Mouse (Mus musculus) right cerebral cortex, postnatal 36 days (tissue): ENCODE results near the gene Scgb1a1.
A peak's percentile ranks its signal among the peaks of the same experiment; 100 is the strongest.
"Not testable (repeated sequence)": the region's sequence is repeated elsewhere in the genome, so short reads cannot be mapped to it uniquely, and the experiment has no call there.

Source experiments
- DNase-seq, 2 experiments: peaks; one replicate each; pipeline ENCODE4 v3.0.0; 2022; ENCODE audit warnings: low spot score in 2 of 2, mixed read lengths in 1 of 2

The Scgb1a1 gene

DNA sequence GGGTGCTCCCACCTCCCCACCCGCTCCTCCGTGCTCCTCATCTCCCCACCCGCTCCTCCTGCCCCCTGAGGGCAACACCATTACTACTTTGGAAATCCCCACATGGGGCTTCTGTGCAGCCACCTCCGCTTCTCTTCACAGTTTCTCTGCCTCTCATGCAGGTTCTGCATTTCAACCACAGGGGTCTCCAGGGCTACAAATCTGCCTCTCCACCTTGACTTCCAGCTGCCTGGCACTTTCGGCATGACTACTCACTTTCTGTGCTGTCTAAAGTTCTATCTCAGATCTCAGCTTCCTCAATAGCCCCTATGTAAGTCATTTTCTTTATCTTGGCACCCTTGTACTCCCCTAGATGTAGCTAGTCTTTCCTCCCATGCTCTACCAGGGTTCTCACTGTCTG is 20.5 kb downstream of the Scgb1a1 start:
- DNase-seq = no peak

DNA sequence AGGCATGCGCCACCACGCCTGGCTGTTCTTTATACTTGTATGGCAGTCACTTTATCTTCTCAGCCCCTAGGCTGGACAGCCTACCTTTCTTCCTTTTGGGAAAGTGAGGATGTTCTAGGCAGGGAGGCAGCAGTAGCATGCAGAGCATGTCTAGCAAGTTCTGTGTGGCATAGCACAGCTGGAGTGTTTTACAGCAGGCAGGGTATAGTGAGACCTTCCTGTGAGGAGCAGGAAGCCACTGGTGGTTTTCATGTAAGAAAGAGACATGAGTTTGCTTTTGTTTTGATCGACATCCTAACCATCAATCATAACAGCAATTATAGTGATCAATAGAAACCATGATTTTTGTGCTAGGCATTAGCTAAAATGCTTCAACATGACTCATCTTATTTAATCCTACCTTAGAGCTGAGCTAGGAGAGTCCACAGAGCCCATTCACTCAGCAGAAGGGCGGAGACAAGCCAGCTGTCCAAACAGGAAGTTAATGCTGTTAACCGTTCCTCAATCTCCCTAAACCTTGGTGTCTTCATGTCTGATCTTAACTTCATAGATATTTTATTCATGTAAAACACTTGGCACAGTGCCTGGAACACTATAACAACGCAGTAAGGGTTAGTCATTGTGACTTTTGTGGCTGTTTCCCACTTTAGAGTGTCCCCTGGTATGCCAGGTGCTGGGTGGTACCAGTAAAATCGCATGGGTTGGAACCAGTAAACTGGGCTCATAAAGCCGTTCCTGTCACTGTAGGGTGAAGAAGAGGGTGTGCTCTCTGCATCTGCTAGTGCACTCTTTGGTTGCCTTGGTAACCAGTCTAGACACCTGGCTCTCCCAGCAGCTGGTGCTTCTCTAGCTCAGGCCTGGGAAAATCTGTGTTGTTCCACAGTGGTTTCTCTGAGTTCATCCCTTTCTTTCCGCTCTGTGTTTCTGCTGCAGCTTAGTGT is 21.9 kb downstream of the Scgb1a1 start:
- peak; percentile 18 to 28 for DNase-seq

GRCm38 (mm10) chr19:9063831-9064230 is 23.9 kb downstream of the Scgb1a1 start:
- DNase-seq = no peak

GRCm38 (mm10) chr19:9062822-9063221 is 24.9 kb downstream of the Scgb1a1 start:
- DNase-seq = no peak

- no peak for DNase-seq
Measured at GRCm38 (mm10) chr19:9061221-9061893, 26.4 kb downstream of the Scgb1a1 start.

GRCm38 (mm10) chr19:9060103-9060502 is 27.7 kb downstream of the Scgb1a1 start:
- no peak for DNase-seq

GRCm38 (mm10) chr19:9059391-9059790 is 28.4 kb downstream of the Scgb1a1 start:
- DNase-seq = no peak

DNA sequence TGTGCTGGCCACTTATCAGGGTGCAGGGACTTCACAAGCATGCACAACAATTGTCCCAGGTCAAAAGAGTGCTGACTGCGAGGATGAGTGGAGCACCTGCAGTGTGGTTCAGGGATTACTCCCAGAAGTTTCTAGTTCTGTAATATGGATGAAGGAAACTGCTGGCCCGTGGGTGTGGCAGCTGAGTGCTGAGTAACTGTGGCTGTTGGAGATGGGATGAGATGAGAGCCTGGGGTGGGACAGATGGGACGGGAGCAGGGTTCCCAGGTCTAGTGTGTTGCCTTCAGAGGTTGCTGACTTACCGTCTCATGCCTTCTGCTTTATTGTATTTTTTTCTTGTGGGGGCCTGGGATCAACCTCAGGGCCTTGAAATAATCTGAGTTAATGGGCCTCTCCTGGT is 28.8 kb downstream of the Scgb1a1 start:
- DNase-seq = no peak

DNA sequence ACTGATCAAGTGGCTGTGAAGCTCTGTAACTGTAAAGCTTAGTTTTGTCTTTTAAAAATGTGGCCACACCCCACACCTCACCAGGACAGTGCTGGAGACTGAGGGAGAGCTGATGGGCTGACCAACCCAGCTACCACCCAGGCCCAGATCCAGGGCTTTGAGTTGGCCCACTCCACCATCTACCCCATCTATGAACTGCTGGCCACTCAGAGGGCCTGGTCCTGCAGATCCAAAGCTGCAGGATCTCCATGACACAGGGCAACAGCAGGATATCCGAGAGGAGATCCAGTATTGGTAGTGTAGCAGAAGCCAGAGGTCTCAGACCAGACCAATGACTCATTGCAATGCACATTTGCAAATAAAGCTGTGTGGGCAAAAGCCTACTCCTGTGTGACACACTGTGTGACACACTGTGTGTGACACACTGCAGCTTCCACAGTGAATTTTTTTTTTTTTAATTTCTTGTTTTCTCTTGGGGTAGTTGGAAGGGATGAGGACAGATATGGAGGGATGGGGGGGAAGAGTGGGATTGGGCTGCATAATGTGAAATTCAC is 29.4 kb downstream of the Scgb1a1 start:
- no peak for DNase-seq

DNA sequence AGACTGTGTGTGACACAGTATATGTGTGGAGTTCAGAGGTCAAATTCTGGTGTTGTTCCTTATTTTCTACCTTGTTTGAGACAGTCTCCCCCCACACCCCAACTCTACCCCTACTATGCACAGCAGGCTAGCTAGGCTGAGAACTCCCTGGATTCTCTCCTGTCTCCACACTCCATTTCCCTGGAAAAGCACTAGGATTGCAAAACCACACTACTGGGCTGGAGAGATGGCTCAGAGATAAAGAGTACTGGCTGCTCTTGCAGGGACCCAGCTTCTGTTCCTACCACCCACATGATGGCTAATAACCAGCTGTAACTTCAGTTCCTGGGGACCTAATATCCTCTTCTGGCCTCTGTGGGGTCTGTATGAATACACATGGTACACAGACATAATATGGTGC is 30.1 kb downstream of the Scgb1a1 start:
- DNase-seq = no peak

GRCm38 (mm10) chr19:9055703-9056355 is 31.9 kb downstream of the Scgb1a1 start:
- no peak for DNase-seq

DNA sequence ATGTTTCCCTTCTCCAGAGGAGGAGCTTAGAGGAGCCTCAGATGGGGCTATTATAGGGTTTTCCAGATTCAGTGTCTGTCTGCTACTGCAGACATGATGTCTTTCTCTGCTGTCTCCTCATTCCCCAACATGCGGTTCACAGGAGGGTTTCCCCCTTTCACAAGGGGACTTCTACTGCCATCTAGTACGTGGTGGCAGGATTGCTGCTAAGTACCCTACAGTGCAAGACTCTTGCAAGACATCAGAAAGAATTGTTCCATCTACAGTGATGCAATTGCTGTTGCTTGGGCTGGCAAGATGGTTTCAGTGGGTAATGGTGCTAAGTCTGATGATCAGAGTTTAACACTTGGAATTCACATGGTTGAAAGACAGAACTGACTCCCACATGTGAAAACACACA is 32.6 kb downstream of the Scgb1a1 start:
- no peak for DNase-seq

DNA sequence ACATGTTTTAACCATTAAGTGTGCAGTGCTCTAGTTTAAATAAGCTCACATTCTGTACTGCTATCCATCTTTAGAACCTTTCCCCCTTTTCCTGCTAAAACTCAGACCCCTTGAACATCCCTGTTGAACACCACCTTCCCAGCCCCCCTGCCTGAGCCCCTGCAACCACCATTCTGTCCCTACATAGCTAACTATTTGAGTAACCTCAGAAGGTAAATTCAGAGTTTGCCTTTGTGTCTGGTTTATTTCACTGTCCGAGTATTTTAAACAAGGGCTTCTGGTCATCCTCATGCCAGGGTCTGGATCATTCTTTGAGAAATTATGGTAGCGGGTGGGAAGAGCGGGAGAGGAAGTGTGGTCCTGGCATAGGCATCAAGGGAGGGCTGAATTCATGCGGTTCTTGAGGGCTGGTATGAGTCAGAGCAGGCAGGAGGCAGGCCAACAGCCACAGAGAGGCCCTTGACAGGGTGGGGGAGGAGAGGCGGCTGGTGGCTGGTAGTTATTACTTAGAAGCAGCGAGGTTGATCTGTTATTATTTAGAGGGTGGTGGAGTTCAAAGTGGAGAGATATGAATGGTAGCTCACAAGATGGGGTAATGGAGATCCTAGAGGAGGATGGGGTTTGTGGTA is 34.8 kb downstream of the Scgb1a1 start:
- no peak for DNase-seq

GRCm38 (mm10) chr19:9051985-9052384 is 35.8 kb downstream of the Scgb1a1 start:
- DNase-seq = not testable (repeated sequence)

- DNase-seq = no peak
Measured at GRCm38 (mm10) chr19:9050294-9051229, 37.2 kb downstream of the Scgb1a1 start.

DNA sequence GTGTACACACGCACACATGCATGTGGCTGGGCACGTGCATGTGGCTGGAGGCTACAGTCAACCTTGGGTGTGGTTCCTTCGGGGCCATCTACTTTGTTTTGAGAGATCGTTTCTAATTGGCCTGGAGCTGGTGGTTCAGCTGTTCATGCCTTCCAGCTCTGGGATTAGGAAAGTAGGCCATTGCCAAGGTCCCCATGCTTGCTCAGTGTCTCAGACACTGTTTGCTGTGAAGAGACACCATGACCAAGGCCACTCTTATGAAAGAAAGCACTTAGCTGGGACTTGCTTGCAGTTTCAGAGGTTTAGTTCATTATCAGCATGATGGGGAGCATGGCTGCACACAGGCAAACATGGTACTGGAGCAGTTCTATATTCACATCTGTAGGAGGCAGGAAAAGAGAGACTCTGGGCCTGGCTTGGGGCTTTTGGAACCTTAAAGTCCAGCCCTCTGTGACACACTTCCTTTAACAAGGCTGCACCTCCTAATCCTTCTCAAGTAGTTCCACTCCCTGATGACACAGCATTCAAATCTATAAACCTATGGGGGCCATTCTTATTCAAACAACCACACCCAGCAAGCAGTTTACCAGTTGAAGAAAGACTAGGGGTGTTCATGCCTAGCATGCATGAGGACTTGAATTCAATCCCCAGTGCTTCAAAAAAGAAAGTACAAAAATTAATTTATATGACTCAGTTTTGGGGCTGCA is 38.6 kb downstream of the Scgb1a1 start:
- no peak for DNase-seq

- DNase-seq = no peak
Measured at GRCm38 (mm10) chr19:9047946-9048387, 39.8 kb downstream of the Scgb1a1 start.

DNA sequence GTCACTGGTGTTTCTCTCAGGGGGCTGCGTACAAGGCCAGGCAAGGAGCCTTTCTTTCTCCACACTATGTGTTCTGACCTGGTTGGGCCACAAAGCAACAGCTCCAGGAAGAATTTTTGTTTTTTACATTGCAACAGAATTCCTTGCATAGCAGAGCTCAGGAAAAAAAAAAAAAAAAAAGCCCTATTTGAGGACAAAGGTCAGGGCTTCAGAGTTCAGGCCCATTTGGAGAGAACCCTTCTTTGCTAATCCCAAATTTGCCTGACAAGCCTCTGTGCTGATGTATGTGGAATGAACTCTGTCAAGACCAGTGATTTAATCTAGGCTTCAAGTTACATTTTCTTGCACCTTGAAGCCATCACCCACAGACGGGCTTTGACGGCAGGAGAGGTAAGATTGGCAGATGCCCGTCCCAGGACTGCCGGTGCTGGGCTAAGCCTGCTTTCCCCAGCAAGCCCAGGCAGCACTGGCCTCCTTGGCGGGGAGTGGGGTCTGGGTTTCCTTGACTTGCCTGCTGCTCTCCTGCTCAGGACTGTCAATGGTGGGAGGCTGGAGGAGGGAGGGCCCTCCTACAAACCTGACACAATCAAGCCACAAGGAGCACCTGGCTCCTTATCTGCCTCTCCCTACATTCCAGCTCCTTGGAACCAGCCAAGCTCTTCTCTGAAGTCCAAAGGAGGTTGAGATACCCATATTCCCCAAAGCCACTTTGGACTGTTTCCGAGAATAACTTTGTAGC is 40.4 kb downstream of the Scgb1a1 start:
- no peak for DNase-seq

GRCm38 (mm10) chr19:9044291-9044690 is 43.5 kb downstream of the Scgb1a1 start:
- no peak for DNase-seq
